Mouse (Mus musculus) stomach, embryonic 16.5 days (tissue): ENCODE data around the gene Ip6k3. TPM values are rescaled to one million over a fixed set of nuclear protein-coding genes. Genes with fewer than 3 reads are reported as not detected.

Source experiments
- ATAC-seq: fragments of 200-750 bp; cut with Nextera tagmentation; 2 replicates; pipeline ENCODE4 v1.8.0; 2017; ENCODE audit warnings: moderate number of reproducible peaks, moderate TSS enrichment; ENCODE audit not compliant: insufficient read depth, low FRiP score
- H3K27ac ChIP-seq: fragments of 300-500 bp; sonication (generic); 2 replicates; pipeline ENCODE4 v1.5.1; 2014; ENCODE audit warnings: low read length
- H3K27me3 ChIP-seq: fragments of 300-500 bp; sonication (generic); 2 replicates; pipeline ENCODE4 v1.6.1; 2014; ENCODE audit warnings: low read length, control low read depth, mixed read lengths; ENCODE audit not compliant: control insufficient read depth, insufficient read depth
- H3K36me3 ChIP-seq: fragments of 300-500 bp; sonication (generic); 2 replicates; pipeline ENCODE4 v1.6.1; 2014; ENCODE audit warnings: low read length; ENCODE audit not compliant: control insufficient read depth, insufficient read depth
- H3K4me1 ChIP-seq: fragments of 300-500 bp; sonication (generic); 2 replicates; pipeline ENCODE4 v1.6.1; 2014; ENCODE audit warnings: low read length, control low read depth, mixed read lengths; ENCODE audit not compliant: control insufficient read depth, insufficient read depth
- H3K4me2 ChIP-seq: fragments of 300-500 bp; sonication (generic); 2 replicates; pipeline ENCODE4 v1.6.1; 2014; ENCODE audit warnings: low read depth, low read length, mixed read lengths
- H3K4me3 ChIP-seq: fragments of 300-500 bp; sonication (generic); replicated peaks from 2 replicates; pipeline ENCODE4 v1.5.1; 2014; ENCODE audit warnings: mild to moderate bottlenecking, low read length
- H3K9ac ChIP-seq: fragments of 300-500 bp; sonication (generic); 2 replicates; pipeline ENCODE4 v1.6.1; 2014; ENCODE audit warnings: low read length
- H3K9me3 ChIP-seq: fragments of 300-500 bp; sonication (generic); replicated peaks from 2 replicates; pipeline ENCODE4 v1.6.1; 2016; ENCODE audit warnings: low read length, control low read depth; ENCODE audit not compliant: control insufficient read depth
- WGBS: fragments of 180-500 bp; shearing (Covaris S2); extraction: QIAGEN DNeasy Blood & Tissue Kit; methylation state at CpG from one replicate; pipeline ENCODE4 v1.1.7; 2014; 5-methylcytosine and 5-hydroxymethylcytosine counted together
- polyA plus RNA-seq: library from polyadenylated mRNA; unstranded; fragments of >200 nt; fragmentation: Nextera tagmentation; extraction: Ambion mirVana; gene quantifications from 2 replicates; pipeline ENCODE4 v1.2.1, GENCODE M21; 2015

Gene Ip6k3
- polyA plus RNA-seq, 1 experiment from 2014 or later: 1.3 TPM

DNA sequence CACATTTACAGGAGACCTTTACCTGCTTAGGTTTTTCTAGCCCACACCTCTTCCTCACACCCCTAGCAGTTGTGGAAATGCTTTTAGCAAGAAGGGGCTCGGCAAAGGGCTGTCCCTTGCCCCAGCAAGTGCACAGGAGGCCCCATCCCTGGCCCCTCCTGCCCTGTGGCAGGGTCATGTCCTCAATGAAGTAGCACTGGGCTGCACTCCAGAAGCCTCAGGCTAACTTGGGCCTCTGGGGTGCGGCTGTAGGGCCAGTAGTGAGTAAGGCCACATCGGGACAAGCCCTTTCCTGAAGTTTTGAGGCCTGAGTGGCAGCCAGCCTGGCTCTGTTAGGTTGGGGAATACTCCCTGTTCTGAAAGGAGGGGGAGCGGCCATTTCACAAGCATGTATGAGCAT lies 6.7 kb downstream of the Ip6k3 start:
- WGBS: 58% methylated on average over 4 of the region's 4 CpGs
- Histone ChIP-seq H3K4me1 (no peaks in the 10 kb centered on the region; the same call in 1 of the 2 replicates), H3K4me2 (no peak overlapping the region), H3K9ac (0 out of 2 replicates have a peak overlapping the region, but pooled peaks have one; percentile 43), H3K36me3 (no peaks in the 10 kb centered on the region), H3K9me3 (no peaks in the 10 kb centered on the region), H3K27me3 (no peaks in the 10 kb centered on the region), H3K4me3 (no peak overlapping the region), H3K27ac (peak overlapping the region; percentile 41; the same call in 1 of the 2 replicates)
- ATAC-seq: no peak

DNA sequence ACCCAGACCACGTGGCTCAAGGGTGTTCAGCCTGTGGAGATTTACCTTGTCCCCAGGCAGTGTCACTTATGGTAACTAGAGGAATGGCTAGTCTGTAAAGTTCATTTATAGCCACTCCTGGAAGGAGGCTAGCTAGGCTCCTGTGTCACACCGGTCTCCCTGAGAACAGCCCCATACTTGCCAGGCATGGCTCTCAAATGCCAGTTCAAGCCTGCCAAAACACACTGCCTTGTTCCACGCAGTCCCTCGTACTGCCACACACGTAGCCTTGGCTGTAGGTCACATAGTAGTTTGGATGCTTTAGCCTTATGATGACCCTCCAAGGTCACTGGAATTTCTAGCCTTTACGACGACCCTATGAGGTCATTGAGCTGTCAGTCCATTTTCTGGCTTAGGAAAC lies 8.4 kb downstream of the Ip6k3 start:
- Histone ChIP-seq H3K4me1 (peaks cover under 1% of the 10 kb centered on the region; the same call in 1 of the 2 replicates), H3K4me2 (no peak overlapping the region), H3K9me3 (no peaks in the 10 kb centered on the region), H3K4me3 (no peak overlapping the region), H3K36me3 (no peaks in the 10 kb centered on the region), H3K9ac (no peak overlapping the region), H3K27me3 (no peaks in the 10 kb centered on the region), H3K27ac (no peak overlapping the region)
- 71% methylated on average over 7 of the region's 7 CpGs for WGBS
- no peak for ATAC-seq

DNA sequence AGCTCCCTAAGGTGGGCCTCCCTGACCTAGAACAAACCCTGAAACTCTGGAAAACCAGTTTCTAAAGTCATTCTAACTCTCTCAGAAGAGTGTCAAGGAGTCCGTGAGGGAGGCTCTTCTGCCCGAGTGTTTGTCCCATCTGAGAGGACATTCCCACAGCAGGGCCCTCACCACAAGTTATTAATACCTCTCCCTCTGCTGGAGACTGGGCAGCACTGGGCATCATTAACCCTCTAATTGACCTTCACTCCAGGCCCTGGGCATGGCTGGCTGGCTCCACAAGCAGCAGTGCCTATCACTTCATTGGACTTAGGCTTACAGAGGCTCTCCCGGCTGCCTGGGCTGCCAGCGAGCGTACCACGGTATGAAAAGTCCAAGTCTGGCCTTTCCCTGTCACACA lies 9.2 kb downstream of the Ip6k3 start:
- H3K9me3 ChIP-seq: no peaks in the 10 kb centered on the region
- H3K4me1 ChIP-seq: peaks cover 8% of the 10 kb centered on the region; the same call in 1 of the 2 replicates
- no peak overlapping the region for H3K9ac ChIP-seq
- no peak overlapping the region for H3K4me2 ChIP-seq
- no peak overlapping the region for H3K4me3 ChIP-seq
- WGBS: 83% methylated on average over 6 of the region's 6 CpGs
- H3K27ac ChIP-seq: no peak overlapping the region
- no peaks in the 10 kb centered on the region for H3K36me3 ChIP-seq
- no peaks in the 10 kb centered on the region for H3K27me3 ChIP-seq
- no peak for ATAC-seq

DNA sequence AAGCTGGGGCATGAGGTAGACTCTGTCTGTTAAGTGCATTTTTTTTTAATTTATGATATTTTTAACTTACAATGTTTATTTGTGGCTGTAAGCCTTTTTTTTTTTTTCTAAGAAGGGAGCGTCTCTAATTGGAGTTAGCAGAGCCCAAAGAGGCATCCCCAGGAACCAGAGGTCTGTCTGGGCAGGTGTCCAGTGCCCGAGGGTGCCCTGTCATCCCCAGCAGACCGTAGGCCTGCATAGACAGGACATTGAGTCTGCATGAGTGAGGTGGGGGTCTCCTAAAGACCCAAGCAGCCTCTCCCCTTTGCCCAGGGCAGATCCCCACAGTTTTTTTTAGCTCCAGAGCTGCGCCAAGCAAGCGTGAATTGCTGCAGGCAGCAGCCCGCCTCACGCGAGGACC lies 11.8 kb downstream of the Ip6k3 start:
- ATAC-seq: no peak

DNA sequence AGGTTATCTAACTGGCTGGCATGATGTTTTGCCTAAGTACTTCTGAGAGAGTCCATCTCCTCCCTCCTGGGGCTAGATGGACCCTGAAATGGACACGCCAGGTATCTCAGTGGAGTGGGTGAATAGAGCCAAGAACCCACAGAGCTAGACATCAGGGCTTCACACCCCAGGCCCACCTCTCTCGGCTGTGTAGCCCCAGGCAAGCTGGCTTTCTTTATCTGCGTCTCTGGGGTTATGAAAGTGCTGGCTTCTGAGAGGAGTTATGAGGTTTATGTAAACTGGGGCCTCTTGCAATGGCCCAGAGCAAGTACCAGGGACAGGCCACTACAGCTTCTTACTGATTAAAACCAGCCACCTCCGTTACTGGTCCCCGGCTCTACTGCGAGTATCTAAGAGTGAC lies 12.7 kb downstream of the Ip6k3 start:
- no peaks in the 10 kb centered on the region for H3K36me3 ChIP-seq
- peak overlapping the region; percentile 93; the same call in 1 of the 2 replicates for H3K27ac ChIP-seq
- no peaks in the 10 kb centered on the region for H3K9me3 ChIP-seq
- no peak overlapping the region for H3K4me3 ChIP-seq
- no peak for ATAC-seq
- WGBS: 74% methylated on average over 6 of the region's 6 CpGs
- no peak overlapping the region for H3K4me2 ChIP-seq
- H3K9ac ChIP-seq: no peak overlapping the region
- H3K4me1 ChIP-seq: peaks cover 16% of the 10 kb centered on the region; the same call in 1 of the 2 replicates
- H3K27me3 ChIP-seq: no peaks in the 10 kb centered on the region

More for the DNA sequence above, 11.8 kb downstream of the Ip6k3 start:
- Histone ChIP-seq H3K36me3 (no peaks in the 10 kb centered on the region), H3K4me1 (peaks cover 16% of the 10 kb centered on the region; the same call in 1 of the 2 replicates), H3K4me3 (no peak overlapping the region), H3K27me3 (no peaks in the 10 kb centered on the region), H3K9ac (no peak overlapping the region), H3K9me3 (no peaks in the 10 kb centered on the region), H3K4me2 (no peak overlapping the region), H3K27ac (no peak overlapping the region)
- 76% methylated on average over 8 of the region's 8 CpGs for WGBS

DNA sequence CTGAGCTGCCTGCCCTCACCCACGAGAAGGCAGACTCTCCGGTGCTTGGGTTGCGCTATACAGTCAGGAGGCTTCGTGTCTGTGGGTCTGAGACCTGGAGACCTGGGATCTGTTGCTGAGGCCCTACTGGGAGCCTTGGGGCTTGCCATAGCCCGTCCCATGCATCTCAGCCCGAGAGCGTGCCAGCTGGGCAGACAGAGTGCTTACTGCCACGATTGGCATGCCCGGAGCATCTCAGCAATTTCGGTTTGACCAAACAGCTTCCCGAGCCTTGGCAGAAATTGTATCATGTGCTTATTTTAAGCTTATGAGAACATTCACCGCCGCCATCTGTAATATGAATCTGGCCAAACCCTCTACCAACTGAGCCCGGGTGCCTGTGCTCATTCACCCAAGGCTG lies 13.3 kb downstream of the Ip6k3 start:
- Histone ChIP-seq H3K36me3 (no peaks in the 10 kb centered on the region), H3K27ac (peak overlapping the region; percentile 93), H3K27me3 (no peaks in the 10 kb centered on the region), H3K4me2 (no peak overlapping the region), H3K9ac (no peak overlapping the region; the same call in 1 of the 2 replicates), H3K9me3 (no peaks in the 10 kb centered on the region), H3K4me1 (peaks cover 16% of the 10 kb centered on the region; the same call in 1 of the 2 replicates), H3K4me3 (no peak overlapping the region)
- 85% methylated on average over 14 of the region's 14 CpGs for WGBS
- no peak for ATAC-seq

DNA sequence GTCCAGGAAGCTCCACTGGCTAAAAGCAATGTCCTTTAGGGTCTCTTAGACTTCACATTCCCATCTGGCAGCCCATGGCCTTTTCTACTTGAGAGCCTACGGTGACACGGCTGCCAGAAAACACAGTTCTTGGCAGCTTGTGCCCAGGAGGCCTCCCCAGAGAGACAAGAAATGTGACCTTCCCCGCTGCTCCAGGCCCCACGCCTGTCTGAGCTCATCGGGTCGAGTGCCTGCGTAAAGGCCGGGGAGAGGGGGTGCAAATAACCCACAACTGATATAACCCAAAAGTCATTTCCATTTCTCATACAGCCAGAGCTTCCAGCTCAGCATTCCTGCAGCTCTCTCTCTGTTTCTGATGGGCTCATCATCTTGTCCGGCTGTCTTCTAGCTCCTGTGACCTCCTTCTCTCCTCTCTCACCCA lies 13.8 kb downstream of the Ip6k3 start:
- Histone ChIP-seq H3K4me3 (no peak overlapping the region), H3K36me3 (no peaks in the 10 kb centered on the region), H3K27ac (peak overlapping the region; percentile 93), H3K9ac (peak overlapping the region; percentile 43), H3K9me3 (no peaks in the 10 kb centered on the region), H3K4me2 (no peak overlapping the region), H3K4me1 (peaks cover 16% of the 10 kb centered on the region; the same call in 1 of the 2 replicates), H3K27me3 (no peaks in the 10 kb centered on the region)
- ATAC-seq: no peak
- 47% methylated on average over 9 of the region's 9 CpGs for WGBS

DNA sequence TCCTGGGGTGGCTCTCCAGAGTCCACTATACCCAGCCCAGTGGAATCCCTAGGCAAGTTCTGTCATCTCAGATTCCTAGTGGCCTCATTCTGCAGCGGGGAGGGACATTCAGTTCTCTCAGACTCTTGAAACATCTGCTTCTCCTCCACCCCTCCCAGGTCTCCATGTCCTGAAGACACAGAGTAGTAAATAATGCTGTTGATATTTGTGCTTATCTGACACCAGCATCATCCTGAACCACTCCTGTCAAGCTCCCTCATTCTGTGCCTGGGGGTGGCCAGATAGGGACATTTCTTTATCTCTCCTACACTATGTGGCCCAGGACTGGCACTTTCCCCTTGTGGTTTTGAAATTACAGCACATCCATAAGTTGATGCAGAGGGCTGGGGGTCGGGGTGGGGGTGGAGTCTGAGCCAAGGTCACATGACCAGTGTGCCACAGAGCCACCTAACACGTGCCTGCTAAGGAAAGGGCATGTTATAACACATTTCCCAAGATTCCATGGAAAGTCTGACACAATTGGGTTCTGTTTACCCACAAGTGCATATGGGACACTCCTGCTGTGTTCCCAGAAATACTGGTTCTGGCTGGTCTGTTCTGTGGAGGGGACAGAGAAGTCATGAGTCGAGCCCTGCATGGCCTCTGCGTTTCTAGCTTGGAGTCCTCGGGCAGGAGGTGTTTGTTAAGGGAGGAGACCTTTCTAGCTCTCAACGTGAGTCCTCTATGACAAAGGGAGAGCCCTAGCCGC lies 14.4 kb downstream of the Ip6k3 start:
- ATAC-seq: peak; percentile 69

DNA sequence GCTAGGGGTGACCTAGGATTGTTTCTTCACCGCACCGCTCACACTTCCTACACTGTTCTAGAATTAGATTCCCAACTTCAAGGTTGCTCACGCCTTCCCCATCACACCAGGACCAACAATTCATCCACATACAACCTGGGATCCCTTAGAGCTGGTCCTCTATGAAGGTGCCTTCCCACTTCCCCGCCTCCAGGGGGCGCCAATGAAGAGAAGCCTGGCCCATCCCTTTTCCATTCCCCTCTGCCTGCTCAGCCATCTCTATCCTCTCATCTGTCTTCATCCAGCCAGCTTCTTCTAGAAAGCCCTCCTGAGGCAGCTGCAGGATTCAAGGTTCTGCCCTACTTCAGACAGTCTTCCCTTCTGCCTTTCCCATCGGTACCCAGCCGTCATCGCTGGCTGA lies 16.2 kb downstream of the Ip6k3 start:
- Histone ChIP-seq H3K9ac (no peak overlapping the region), H3K36me3 (no peaks in the 10 kb centered on the region), H3K9me3 (no peaks in the 10 kb centered on the region), H3K27ac (no peak overlapping the region), H3K4me3 (no peak overlapping the region), H3K4me1 (peaks cover 16% of the 10 kb centered on the region; the same call in 1 of the 2 replicates), H3K27me3 (no peaks in the 10 kb centered on the region), H3K4me2 (no peak overlapping the region)
- WGBS: 70% methylated on average over 8 of the region's 8 CpGs
- ATAC-seq: no peak

More for the DNA sequence above, 14.4 kb downstream of the Ip6k3 start:
- 41% methylated on average over 8 of the region's 8 CpGs for WGBS
- Histone ChIP-seq H3K27ac (peak overlapping the region; percentile 93), H3K4me2 (no peak overlapping the region), H3K4me1 (peaks cover 16% of the 10 kb centered on the region; the same call in 1 of the 2 replicates), H3K36me3 (no peaks in the 10 kb centered on the region), H3K4me3 (no peak overlapping the region), H3K9ac (peak overlapping the region; percentile 43), H3K27me3 (no peaks in the 10 kb centered on the region), H3K9me3 (no peaks in the 10 kb centered on the region)
